Mouse (Mus musculus) ES-Bruce4 (cell line): Measurements from ENCODE around the gene Zfp593. TPM values are rescaled to one million over a fixed set of nuclear protein-coding genes. Genes with fewer than 3 reads are reported as not detected.

Source experiments
- H3K27ac ChIP-seq: 2 replicates; pipeline ENCODE4 v1.5.1; 2012; ENCODE audit warnings: low read length, inconsistent platforms; ENCODE audit not compliant: insufficient read depth
- H3K27me3 ChIP-seq: 2 replicates; pipeline ENCODE4 v1.6.1; 2012; ENCODE audit warnings: mild to moderate bottlenecking, low read length, inconsistent platforms; ENCODE audit not compliant: control insufficient read depth, poor library complexity, insufficient read depth, severe bottlenecking
- H3K36me3 ChIP-seq: 2 replicates; pipeline ENCODE4 v1.6.1; 2012; ENCODE audit warnings: inconsistent platforms, mild to moderate bottlenecking, low read length, moderate library complexity; ENCODE audit not compliant: control insufficient read depth, poor library complexity, insufficient read depth, severe bottlenecking
- H3K4me1 ChIP-seq: one replicate; pipeline ENCODE4 v1.8.1; 2011; ENCODE audit warnings: low read length; ENCODE audit not compliant: control insufficient read depth, insufficient read depth
- H3K4me3 ChIP-seq: 2 replicates; pipeline ENCODE4 v1.5.1; 2011; ENCODE audit warnings: low read depth, mild to moderate bottlenecking, low read length
- H3K9ac ChIP-seq: 2 replicates; pipeline ENCODE4 v1.6.1; 2012; ENCODE audit warnings: low read depth, mild to moderate bottlenecking, inconsistent platforms; ENCODE audit not compliant: poor library complexity, severe bottlenecking
- H3K9me3 ChIP-seq: replicated peaks from 2 replicates; pipeline ENCODE4 v1.6.1; 2012; ENCODE audit warnings: mild to moderate bottlenecking, low read length, inconsistent platforms; ENCODE audit not compliant: control insufficient read depth, poor library complexity, insufficient read depth, severe bottlenecking
- CTCF ChIP-seq: IDR thresholded peaks from one replicate; pipeline ENCODE4 v1.8.1; 2011; ENCODE audit warnings: low read depth, low read length
- EP300 ChIP-seq: IDR thresholded peaks from 2 replicates; pipeline ENCODE4 v1.6.1; 2011; ENCODE audit warnings: low read depth, low read length; ENCODE audit not compliant: insufficient read depth
- POLR2A ChIP-seq: IDR thresholded peaks from one replicate; pipeline ENCODE4 v1.8.1; 2011; ENCODE audit warnings: low read length; ENCODE audit not compliant: insufficient read depth
- polyA plus RNA-seq: library from polyadenylated mRNA; stranded (reverse); fragments of >200 nt; gene quantifications from 2 replicates; pipeline ENCODE4 v1.2.4, GENCODE M21; 2011; ENCODE audit warnings: low read depth; ENCODE audit not compliant: missing spikeins, insufficient read depth, insufficient read length

The Zfp593 gene
- polyA plus RNA-seq, 1 experiment = 17.2 TPM

- H3K4me1 ChIP-seq = peaks cover 3% of the 10 kb centered on the region
- H3K9ac ChIP-seq = peak overlapping the region; percentile 67
- H3K27me3 ChIP-seq = peaks cover 9% of the 10 kb centered on the region
- peak overlapping the region; percentile 56 for H3K4me3 ChIP-seq
- TF ChIP-seq EP300 (no peak), CTCF (peak; percentile 73)
- H3K9me3 ChIP-seq = no peaks in the 10 kb centered on the region
- H3K27ac ChIP-seq = no peak overlapping the region
- no peaks in the 10 kb centered on the region for H3K36me3 ChIP-seq
Measured at GRCm38 (mm10) chr4:134249651-134250050, 4.3 kb upstream of the Zfp593 start.

GRCm38 (mm10) chr4:134246719-134247258 lies 1.4 kb upstream of the Zfp593 start, which contains the start of gene Gm30191:
Gene Gm30191 (plus strand): TSS chr4:134246935.
- Histone ChIP-seq H3K36me3 (no peaks in the 10 kb centered on the region), H3K9me3 (no peaks in the 10 kb centered on the region), H3K9ac (no peak within 1 kb of the TSS; the same call in 1 of the 2 replicates), H3K27ac (no peak within 1 kb of the TSS), H3K27me3 (peaks cover 9% of the 10 kb centered on the region), H3K4me1 (no peaks in the 10 kb centered on the region), H3K4me3 (no peak within 1 kb of the TSS)
- TF ChIP-seq EP300 (no peak), POLR2A (no peak), CTCF (no peak)

- Histone ChIP-seq H3K4me1 (no peaks in the 10 kb centered on the region), H3K9me3 (no peaks in the 10 kb centered on the region), H3K9ac (no peak overlapping the region), H3K4me3 (no peak overlapping the region), H3K36me3 (no peaks in the 10 kb centered on the region), H3K27ac (no peak overlapping the region), H3K27me3 (peaks cover 8% of the 10 kb centered on the region)
- TF ChIP-seq EP300 (no peak), POLR2A (no peak), CTCF (no peak)
Measured at GRCm38 (mm10) chr4:134246256-134246655, 864 bp upstream of the Zfp593 start.

DNA sequence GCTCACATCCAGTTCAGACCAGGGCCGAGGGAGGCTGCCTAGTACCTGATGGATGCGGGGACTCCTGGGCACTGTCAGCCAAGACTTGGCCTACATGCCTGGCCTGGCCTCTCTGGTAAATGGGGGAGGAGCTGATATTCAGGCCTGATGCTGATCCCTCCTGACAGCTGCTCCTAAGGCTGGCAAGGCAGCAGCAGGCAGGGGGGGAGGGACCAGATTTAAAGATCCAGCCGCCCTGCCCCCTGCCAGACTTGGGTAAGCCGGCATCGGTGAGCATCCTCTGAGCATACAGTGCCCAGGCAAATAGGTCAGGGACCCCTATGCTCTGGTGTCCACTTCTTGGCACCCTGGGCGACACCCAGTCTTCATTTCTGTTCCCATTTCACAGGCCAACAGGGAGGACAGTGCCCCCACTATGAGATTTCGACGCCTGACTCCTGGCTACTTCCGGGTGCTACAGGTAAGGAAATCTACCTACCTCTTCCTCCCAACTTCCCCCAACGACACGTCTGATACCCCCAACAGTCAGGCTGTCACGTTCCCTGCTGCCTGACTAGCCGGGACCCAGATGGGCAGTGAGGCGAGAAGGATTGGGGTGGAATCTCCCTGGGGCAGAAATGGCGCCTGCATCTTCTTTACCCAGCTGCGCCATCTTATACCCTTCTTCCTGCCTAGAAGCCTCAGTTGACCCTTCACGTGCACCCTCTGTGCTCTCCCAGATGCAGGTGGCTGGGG lies 1.7 kb downstream of the Zfp593 start, which contains the start of gene E130218I03Rik:
TSS of gene E130218I03Rik (plus strand) at position 147 of the 735 bp plus-strand sequence.
- Histone ChIP-seq H3K27me3 (no peaks in the 10 kb centered on the region), H3K27ac (no peak within 1 kb of the TSS), H3K36me3 (no peaks in the 10 kb centered on the region), H3K9ac (peak within 1 kb of the TSS; percentile 74), H3K9me3 (no peaks in the 10 kb centered on the region), H3K4me3 (peak within 1 kb of the TSS; percentile 93), H3K4me1 (peaks cover 2% of the 10 kb centered on the region)
- TF ChIP-seq POLR2A (no peak), CTCF (no peak), EP300 (no peak)

- no peak overlapping the region for H3K9ac ChIP-seq
- peaks cover 5% of the 10 kb centered on the region for H3K4me1 ChIP-seq
- H3K36me3 ChIP-seq = no peaks in the 10 kb centered on the region
- TF ChIP-seq POLR2A = no peak
- no peak for TF ChIP-seq EP300
- no peak for TF ChIP-seq CTCF
- H3K27me3 ChIP-seq = no peaks in the 10 kb centered on the region
- no peak overlapping the region for H3K27ac ChIP-seq
- H3K4me3 ChIP-seq = peak overlapping the region; percentile 72
- H3K9me3 ChIP-seq = no peaks in the 10 kb centered on the region
Measured at GRCm38 (mm10) chr4:134238686-134239085, 6.7 kb downstream of the Zfp593 start.

DNA sequence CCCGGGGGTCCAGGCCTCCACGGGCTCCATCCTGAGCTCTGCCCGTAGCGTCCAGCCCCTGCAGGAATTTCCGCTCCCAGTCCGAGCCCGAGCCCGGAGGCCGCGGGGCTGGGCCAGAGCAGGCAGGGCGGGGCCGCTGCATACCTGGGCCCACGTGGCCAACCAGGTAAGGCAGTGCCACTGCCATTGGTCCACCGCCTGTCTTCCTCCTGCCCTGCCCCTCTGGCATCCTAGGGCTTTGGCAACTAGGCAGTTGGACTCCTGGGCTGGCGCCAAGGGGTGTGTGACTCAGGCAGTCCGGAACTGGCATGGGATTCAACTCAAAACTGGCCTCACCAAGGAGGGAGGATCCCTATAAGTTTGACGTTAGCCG lies 7.1 kb downstream of the Zfp593 start, which contains the start of gene Cnksr1:
TSS of gene Cnksr1 (minus strand) at position 121 of the 373 bp plus-strand sequence.
- peak within 1 kb of the TSS; percentile 72 for H3K4me3 ChIP-seq
- H3K27ac ChIP-seq = no peak within 1 kb of the TSS
- no peaks in the 10 kb centered on the region for H3K9me3 ChIP-seq
- no peaks in the 10 kb centered on the region for H3K36me3 ChIP-seq
- peak within 1 kb of the TSS; percentile 39 for H3K9ac ChIP-seq
- no peak for TF ChIP-seq POLR2A
- TF ChIP-seq CTCF = no peak
- TF ChIP-seq EP300 = no peak
- no peaks in the 10 kb centered on the region for H3K27me3 ChIP-seq
- H3K4me1 ChIP-seq = peaks cover 5% of the 10 kb centered on the region
